Mouse (Mus musculus) layer of hippocampus, postnatal 10 days (tissue): Measurements from ENCODE around the gene Crxos. TPM values are rescaled to one million over a fixed set of nuclear protein-coding genes. Genes with fewer than 3 reads are reported as not detected.
A peak's percentile ranks its signal among the peaks of the same experiment; 100 is the strongest.
"Not testable (repeated sequence)": the region's sequence is repeated elsewhere in the genome, so short reads cannot be mapped to it uniquely, and the experiment has no call there.

ENCODE experiments used
- DNase-seq, 2 experiments: peaks; one replicate each; pipeline ENCODE4 v3.0.0; 2021; ENCODE audit warnings: low spot score in 2 of 2
- long read RNA-seq: library from polyadenylated mRNA; stranded (forward); transcript quantifications from one replicate; pipeline ENCODE4 v2.0.0, GENCODE M21; 2023
- total RNA-seq, 2 experiments: library from RNA; stranded (reverse); gene quantifications; 2 replicates each; pipeline ENCODE4 v1.2.3; 2021

Gene Crxos
- under 1 TPM in 1 of 2 experiments, not detected in 1; 0.23 TPM for total RNA-seq
- long read RNA-seq, result 0 reads

GRCm38 (mm10) chr7:15882317-15882716, at the start of gene Crxos:
TSS of gene Crxos (plus strand) at chr7:15882617.
- no peak for DNase-seq

GRCm38 (mm10) chr7:15839578-15839977, 42.8 kb upstream of the Crxos start, which contains the start of gene Obox6:
TSS of gene Obox6 (minus strand) at chr7:15839678.
- DNase-seq, result no peak

- no peak for DNase-seq
Measured at GRCm38 (mm10) chr7:15859657-15860056, 22.8 kb upstream of the Crxos start.

- DNase-seq, result no peak
Measured at GRCm38 (mm10) chr7:15864104-15864503, 18.3 kb upstream of the Crxos start.

GRCm38 (mm10) chr7:15879756-15880155, 2.7 kb upstream of the Crxos start, which contains the start of gene Crx:
TSS of gene Crx (minus strand) at chr7:15879968.
- no peak for DNase-seq

GRCm38 (mm10) chr7:15881388-15881787, 1.0 kb upstream of the Crxos start:
- DNase-seq, result no peak

GRCm38 (mm10) chr7:15881831-15882230, 586 bp upstream of the Crxos start:
- DNase-seq, result no peak

GRCm38 (mm10) chr7:15884127-15884526, 1.7 kb downstream of the Crxos start:
- no peak for DNase-seq

GRCm38 (mm10) chr7:15894251-15894650, 11.8 kb downstream of the Crxos start:
- DNase-seq, result no peak

GRCm38 (mm10) chr7:15901366-15902048, 19.1 kb downstream of the Crxos start:
- DNase-seq, result no peak

- no peak for DNase-seq
Measured at GRCm38 (mm10) chr7:15905861-15906260, 23.4 kb downstream of the Crxos start.

- no peak for DNase-seq
Measured at GRCm38 (mm10) chr7:15906602-15907001, 24.2 kb downstream of the Crxos start.

GRCm38 (mm10) chr7:15907971-15908590, 25.7 kb downstream of the Crxos start:
- no peak for DNase-seq

GRCm38 (mm10) chr7:15910521-15910920, 28.1 kb downstream of the Crxos start:
- DNase-seq, result no peak

GRCm38 (mm10) chr7:15912183-15912582, 29.8 kb downstream of the Crxos start:
- peak; percentile 80 to 84 for DNase-seq

- DNase-seq, result peak in 1 of 2 experiments; percentile 64
Measured at GRCm38 (mm10) chr7:15914252-15914651, 31.8 kb downstream of the Crxos start.

- no peak for DNase-seq
Measured at GRCm38 (mm10) chr7:15914751-15915150, 32.3 kb downstream of the Crxos start.

- not testable (repeated sequence) for DNase-seq
Measured at GRCm38 (mm10) chr7:15915695-15916094, 33.3 kb downstream of the Crxos start.

GRCm38 (mm10) chr7:15916134-15916723, 33.8 kb downstream of the Crxos start:
- DNase-seq, result no peak

- no peak for DNase-seq
Measured at GRCm38 (mm10) chr7:15916996-15917395, 34.6 kb downstream of the Crxos start.

GRCm38 (mm10) chr7:15918371-15918770, 36.0 kb downstream of the Crxos start:
- DNase-seq, result peak in 1 of 2 experiments; percentile 45

GRCm38 (mm10) chr7:15919947-15920346, 37.5 kb downstream of the Crxos start:
- DNase-seq, result no peak
